Mouse (Mus musculus): ENCODE measurements around the gene Skiv2l.
A peak's percentile ranks its signal among the peaks of the same experiment; 100 is the strongest.
"Not testable (repeated sequence)": the region's sequence is repeated elsewhere in the genome, so short reads cannot be mapped to it uniquely, and the experiment has no call there.

The Skiv2l gene

GRCm38 (mm10) chr17:34874321-34874720 is 24.3 kb upstream of the Skiv2l start:
- DNase-seq (ENCODE audit: low read depth, low spot score) = no peak

GRCm38 (mm10) chr17:34865981-34866380 is 16.0 kb upstream of the Skiv2l start:
- DNase-seq (ENCODE audit: low read depth, low spot score) = no peak

DNA sequence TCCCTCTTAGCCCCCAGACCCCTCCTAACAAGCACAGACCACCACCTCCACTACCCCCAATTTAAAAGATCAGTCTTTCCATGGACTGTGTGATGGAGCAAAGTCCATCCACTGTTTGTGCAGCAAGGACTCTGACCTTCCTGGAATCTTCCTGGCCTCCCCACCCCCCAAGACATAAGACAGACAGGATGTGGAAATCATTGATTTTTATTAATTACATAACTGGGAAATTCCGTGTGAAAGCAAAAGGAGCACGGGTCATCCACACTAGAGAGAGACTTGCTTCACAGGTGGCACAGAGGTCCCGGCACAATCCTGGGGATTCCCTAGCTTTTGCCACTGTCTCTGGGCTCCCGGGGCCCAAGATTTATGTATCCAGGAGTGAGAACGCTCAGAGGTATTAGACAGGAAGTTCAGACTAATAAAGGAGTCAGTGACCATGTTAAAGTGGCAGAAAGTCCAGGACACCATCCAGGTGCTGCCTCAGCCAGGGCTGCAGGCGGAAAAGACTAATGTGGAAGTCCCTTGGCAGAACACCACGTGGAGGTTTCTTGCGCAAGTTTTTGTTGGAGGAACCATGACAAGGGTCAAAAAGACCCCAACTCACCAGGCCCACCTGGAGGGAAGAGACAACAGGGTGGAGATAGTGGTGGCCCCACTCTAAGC is 12.5 kb upstream of the Skiv2l start, which contains the start of gene Cfb:
Gene Cfb (minus strand): TSS at position 103 of the 666 bp plus-strand sequence.
- no peak for DNase-seq (ENCODE audit: low read depth, low spot score)

- DNase-seq (ENCODE audit: low read depth, low spot score) = no peak
Measured at GRCm38 (mm10) chr17:34861704-34862415, 11.8 kb upstream of the Skiv2l start.

- no peak for DNase-seq (ENCODE audit: low read depth, low spot score)
Measured at GRCm38 (mm10) chr17:34860514-34860913, 10.5 kb upstream of the Skiv2l start.

- DNase-seq (ENCODE audit: low read depth, low spot score) = no peak
Measured at GRCm38 (mm10) chr17:34858670-34859069, 8.7 kb upstream of the Skiv2l start.

GRCm38 (mm10) chr17:34855825-34856224 is 5.8 kb upstream of the Skiv2l start:
- no peak for DNase-seq (ENCODE audit: low read depth, low spot score)

DNA sequence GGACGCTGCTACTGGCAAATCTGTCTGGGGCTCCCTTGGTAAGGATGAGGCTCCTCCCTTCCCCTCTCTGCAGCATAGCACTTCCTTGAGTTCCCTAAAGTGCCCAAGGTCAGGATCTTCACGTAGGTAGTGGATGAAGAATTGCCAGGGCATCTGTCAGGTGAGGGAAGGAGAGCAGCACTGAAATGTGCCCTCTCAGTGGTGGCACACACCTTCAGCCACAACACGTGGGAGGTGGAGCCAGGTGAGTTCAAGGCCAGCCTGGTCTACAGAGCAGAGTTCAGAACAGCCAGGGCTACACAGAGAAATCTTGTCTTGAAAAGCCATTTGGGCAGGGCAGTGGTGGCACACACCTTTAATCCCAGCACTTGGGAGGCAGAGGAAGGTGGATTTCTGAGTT is 4.8 kb upstream of the Skiv2l start:
- DNase-seq (ENCODE audit: low read depth, low spot score) = no peak

DNA sequence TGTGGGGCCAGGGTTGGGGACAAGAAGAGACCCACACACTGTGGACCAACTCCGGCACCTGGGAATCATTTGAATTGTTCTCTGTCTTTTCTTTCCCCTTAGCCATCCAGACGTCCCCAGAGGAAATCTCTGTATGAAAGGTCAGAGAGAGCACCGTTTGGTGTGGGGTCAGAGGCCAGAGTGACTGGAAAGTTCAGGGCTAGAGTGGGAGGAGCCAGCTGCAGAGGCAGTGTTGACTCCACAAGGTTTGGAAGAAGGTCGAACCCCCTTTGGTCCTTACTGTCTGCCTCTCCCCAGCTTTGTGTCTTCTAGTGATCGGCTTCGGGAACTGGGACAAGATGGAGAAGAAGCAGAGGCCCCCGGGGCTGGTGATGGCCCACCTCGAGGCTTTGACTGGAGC is 3.5 kb upstream of the Skiv2l start:
- DNase-seq (ENCODE audit: low read depth, low spot score) = no peak

DNA sequence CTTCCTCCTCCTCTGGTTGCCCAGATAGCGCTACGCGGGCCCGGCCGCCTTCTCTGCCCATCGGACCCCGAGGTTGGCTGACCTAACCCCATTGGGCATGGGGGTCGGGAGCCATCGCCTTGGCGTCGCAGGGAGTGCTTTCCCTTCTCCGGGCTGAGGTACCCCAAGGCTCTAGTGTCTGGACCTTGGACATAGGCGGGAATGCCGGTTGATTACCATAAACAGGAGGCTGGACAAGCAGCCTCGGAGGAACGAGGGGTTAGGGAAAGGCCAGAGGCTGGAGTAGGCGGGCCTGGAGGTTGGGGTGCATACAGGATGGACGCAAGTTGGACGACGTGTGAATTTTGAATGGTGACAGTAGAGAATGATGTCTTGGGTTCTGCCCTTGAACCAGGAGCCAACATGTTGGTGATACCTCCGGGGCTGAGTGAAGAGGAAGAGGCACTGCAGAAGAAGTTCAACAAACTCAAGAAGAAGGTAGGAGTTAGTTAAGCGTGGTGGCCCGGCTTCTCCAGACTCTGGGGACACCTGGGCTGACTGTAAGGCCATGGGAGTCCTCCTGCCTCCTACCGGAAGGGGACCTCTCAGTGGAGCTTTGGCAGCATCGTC is 611 bp upstream of the Skiv2l start:
- DNase-seq (ENCODE audit: low read depth, low spot score) = no peak

- DNase-seq (ENCODE audit: low read depth, low spot score) = no peak
Measured at GRCm38 (mm10) chr17:34847615-34848014, 2.4 kb downstream of the Skiv2l start.

GRCm38 (mm10) chr17:34847192-34847591 is 2.8 kb downstream of the Skiv2l start:
- DNase-seq (ENCODE audit: low read depth, low spot score) = no peak

DNA sequence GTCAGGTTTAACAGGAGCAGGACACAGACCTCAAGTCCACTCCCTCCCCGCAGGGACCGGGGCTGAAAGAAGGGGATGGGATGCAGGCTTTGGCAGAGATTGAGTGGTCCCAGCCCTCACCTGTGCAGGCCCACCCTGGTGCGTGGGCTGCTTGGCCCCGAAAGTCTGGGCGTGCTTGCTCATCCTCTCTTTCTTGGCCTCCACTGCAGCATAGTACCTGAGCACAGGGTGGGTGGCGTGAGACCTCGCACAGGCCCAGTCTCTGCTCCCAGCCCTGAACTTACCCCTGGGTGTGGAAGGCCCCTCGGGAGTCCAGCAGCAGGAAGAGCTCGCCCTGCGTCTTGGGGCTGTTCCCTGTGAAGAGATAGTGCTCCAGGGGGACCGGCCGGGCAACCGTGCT is 5.1 kb downstream of the Skiv2l start:
- no peak for DNase-seq (ENCODE audit: low read depth, low spot score)

GRCm38 (mm10) chr17:34840736-34841307 is 9.2 kb downstream of the Skiv2l start:
- DNase-seq (ENCODE audit: low read depth, low spot score) = no peak

GRCm38 (mm10) chr17:34838785-34839184 is 11.2 kb downstream of the Skiv2l start:
- DNase-seq (ENCODE audit: low read depth, low spot score) = no peak

DNA sequence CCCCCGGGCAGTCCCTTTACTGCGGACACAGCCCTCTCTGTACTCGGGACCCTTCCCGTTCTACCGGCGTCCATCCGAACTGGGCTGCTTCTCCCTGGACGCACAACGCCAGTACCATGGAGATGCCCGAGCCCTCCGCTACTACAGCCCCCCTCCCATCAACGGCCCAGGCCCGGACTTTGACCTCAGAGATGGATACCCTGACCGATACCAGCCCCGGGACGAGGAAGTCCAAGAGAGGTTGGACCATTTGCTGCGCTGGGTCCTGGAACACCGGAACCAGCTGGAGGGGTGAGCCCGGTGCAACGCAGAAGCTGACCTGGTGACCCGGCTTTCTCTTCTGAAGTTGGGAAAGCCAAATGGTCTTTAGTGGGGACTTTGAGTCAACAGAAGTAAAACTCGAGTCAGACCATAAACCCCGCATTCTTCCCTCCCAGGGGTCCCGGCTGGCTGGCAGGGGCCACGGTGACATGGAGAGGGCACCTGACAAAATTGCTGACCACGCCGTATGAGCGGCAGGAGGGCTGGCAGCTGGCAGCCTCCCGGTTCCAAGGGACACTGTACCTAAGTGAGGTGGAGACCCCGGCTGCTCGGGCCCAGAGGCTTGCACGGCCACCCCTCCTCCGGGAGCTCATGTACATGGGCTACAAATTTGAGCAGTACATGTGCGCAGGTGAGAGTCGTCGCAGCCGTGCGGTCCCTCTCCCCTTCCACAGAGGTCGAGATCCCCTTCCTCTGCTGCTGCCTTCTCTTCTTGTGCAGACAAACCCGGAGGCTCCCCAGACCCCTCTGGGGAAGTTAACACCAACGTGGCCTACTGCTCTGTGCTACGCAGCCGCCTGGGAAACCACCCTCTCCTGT is 12.3 kb downstream of the Skiv2l start:
- no peak for DNase-seq (ENCODE audit: low read depth, low spot score)

GRCm38 (mm10) chr17:34836856-34837221 is 13.2 kb downstream of the Skiv2l start, which contains the start of the genes Stk19 and Dxo:
TSS of gene Stk19 (minus strand) at chr17:34836945.
TSS of gene Dxo (plus strand) at chr17:34837019.
- DNase-seq (ENCODE audit: low read depth, low spot score) = peak; percentile 94

DNA sequence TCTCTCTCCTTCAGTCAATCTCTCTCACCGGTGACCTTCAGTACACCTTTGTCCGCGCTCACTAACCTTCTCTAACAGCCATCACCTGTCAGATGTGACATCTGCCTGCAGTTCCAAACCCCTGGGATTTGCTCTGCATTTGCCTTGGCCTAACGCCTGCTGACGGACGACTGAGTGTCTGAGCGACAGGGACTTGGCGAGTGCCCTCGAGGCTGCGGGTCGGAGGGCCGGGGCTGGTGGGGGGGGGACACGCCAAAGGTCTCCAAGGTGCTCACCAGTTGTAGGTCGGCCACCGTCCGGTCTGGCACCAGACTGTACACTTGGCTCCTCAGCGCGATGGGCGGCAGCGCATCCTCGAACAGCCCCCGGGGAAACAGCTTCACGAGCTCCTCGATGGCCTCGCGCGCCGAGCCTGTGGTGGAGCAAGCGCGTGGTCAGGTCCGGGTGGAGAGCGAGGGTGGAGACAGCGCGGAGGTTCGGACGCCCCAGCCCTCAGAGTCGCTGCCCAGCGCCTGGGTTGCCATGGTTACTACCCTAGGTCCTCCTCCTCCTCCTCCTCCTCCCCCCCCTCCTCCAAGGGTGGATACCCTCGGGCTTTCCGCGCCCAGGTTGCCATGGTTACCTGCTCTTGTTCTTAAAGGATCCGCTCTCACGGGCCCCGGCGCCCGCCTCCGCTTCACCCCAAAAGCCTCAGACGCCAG is 13.7 kb downstream of the Skiv2l start:
- DNase-seq (ENCODE audit: low read depth, low spot score) = no peak

- not testable (repeated sequence) for DNase-seq (ENCODE audit: low read depth, low spot score)
Measured at GRCm38 (mm10) chr17:34830776-34831175, 19.2 kb downstream of the Skiv2l start.

DNA sequence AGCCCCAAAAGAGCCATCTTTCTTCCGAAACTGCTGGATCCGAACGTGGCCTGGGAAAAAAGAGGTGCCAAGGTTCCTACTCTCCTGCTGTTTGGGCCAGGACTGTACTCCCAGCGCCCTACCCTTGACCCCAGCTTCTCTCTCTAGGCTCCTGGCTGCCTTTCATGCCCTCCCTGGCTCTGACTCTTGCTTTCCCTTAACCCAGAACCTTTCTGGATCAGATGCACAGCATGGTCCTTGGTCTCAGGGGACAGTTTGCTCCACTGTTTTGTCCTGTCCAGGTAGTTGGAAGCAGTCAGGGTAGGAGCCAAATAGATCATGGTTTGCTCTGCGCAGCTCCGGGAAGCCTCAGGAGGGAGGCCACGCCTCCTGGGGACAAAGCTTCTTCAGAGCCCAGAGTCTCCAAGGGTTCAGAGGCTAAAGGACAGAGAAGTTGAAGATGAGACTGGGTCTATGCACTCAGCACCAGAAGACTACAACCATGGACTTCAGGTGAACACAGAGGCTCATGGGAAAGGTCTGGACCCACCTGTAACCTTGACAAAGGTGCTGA is 35.1 kb downstream of the Skiv2l start:
- DNase-seq (ENCODE audit: low read depth, low spot score) = no peak

Measured in WW6 (cell line).